Mouse (Mus musculus): ENCODE measurements around the gene Dennd6b.

GRCm38 (mm10) chr15:89161397-89161796 is 34.9 kb downstream of the Dennd6b start:
- no peak for TF ChIP-seq GATA1 (IDR thresholded peaks at IDR 0.05; ENCODE audit: borderline replicate concordance, low read length)
- no peak for TF ChIP-seq FLI1 (IDR thresholded peaks at IDR 0.05; ENCODE audit: low read length)

All from megakaryocyte, embryonic 14.5 days (primary cell).